Mouse (Mus musculus) heart, embryonic 11.5 days (tissue): ENCODE measurements around the gene Frs2. TPM values are rescaled to one million over a fixed set of nuclear protein-coding genes. Genes with fewer than 3 reads are reported as not detected.

Source experiments
- ATAC-seq: fragments of 200-750 bp; cut with Nextera tagmentation; replicated peaks from 2 replicates; pipeline ENCODE4 v1.8.0; 2017; ENCODE audit warnings: moderate library complexity; ENCODE audit not compliant: insufficient number of reproducible peaks, low FRiP score, low TSS enrichment
- H3K27ac ChIP-seq: fragments of 300-500 bp; sonication (generic); 2 replicates; pipeline ENCODE4 v1.5.1; 2014; ENCODE audit warnings: mild to moderate bottlenecking, low read depth, low read length
- H3K27me3 ChIP-seq: fragments of 300-500 bp; sonication (generic); 2 replicates; pipeline ENCODE4 v1.6.1; 2014; ENCODE audit warnings: mild to moderate bottlenecking, low read length, mixed read lengths; ENCODE audit not compliant: control insufficient read depth, insufficient read depth
- H3K36me3 ChIP-seq: fragments of 300-500 bp; sonication (generic); 2 replicates; pipeline ENCODE4 v1.6.1; 2014; ENCODE audit warnings: mild to moderate bottlenecking, low read length, moderate library complexity, mixed read lengths; ENCODE audit not compliant: control insufficient read depth, insufficient read depth
- H3K4me1 ChIP-seq: fragments of 300-500 bp; sonication (generic); 2 replicates; pipeline ENCODE4 v1.6.1; 2014; ENCODE audit warnings: low read length; ENCODE audit not compliant: control insufficient read depth, insufficient read depth
- H3K4me2 ChIP-seq: fragments of 300-500 bp; sonication (generic); 2 replicates; pipeline ENCODE4 v1.6.1; 2014; ENCODE audit warnings: mild to moderate bottlenecking, moderate library complexity
- H3K4me3 ChIP-seq: fragments of 300-500 bp; sonication (generic); 2 replicates; pipeline ENCODE4 v1.5.1; 2014; ENCODE audit warnings: low read depth, low read length
- H3K9ac ChIP-seq: fragments of 300-500 bp; sonication (generic); 2 replicates; pipeline ENCODE4 v1.6.1; 2014; ENCODE audit warnings: mild to moderate bottlenecking, low read depth, low read length, moderate library complexity
- H3K9me3 ChIP-seq: fragments of 300-500 bp; sonication (generic); replicated peaks from 2 replicates; pipeline ENCODE4 v1.6.1; 2016; ENCODE audit warnings: low read length; ENCODE audit not compliant: control insufficient read depth
- WGBS: fragments of 180-500 bp; shearing (Covaris S2); extraction: QIAGEN DNeasy Blood & Tissue Kit; methylation state at CpG from one replicate; pipeline ENCODE4 v1.1.7; 2014; ENCODE audit not compliant: insufficient replicate concordance; 5-methylcytosine and 5-hydroxymethylcytosine counted together
- polyA plus RNA-seq: library from polyadenylated mRNA; unstranded; fragments of >200 nt; fragmentation: Nextera tagmentation; extraction: Ambion mirVana; gene quantifications from 2 replicates; pipeline ENCODE4 v1.2.1, GENCODE M21; 2014

Frs2 gene
- 27.1 and 30.4 TPM in 2 replicates for polyA plus RNA-seq

GRCm38 (mm10) chr10:117148361-117149003 is at the start of gene Frs2:
TSS of gene Frs2 (minus strand) at chr10:117148534.
- Histone ChIP-seq H3K36me3 (no peaks in the 10 kb centered on the region), H3K9me3 (no peaks in the 10 kb centered on the region), H3K4me3 (peak within 1 kb of the TSS; percentile 100), H3K4me1 (peaks cover 46% of the 10 kb centered on the region), H3K9ac (peak within 1 kb of the TSS; percentile 97), H3K27ac (peak within 1 kb of the TSS; percentile 95), H3K27me3 (no peaks in the 10 kb centered on the region), H3K4me2 (peak within 1 kb of the TSS; percentile 81)
- peak; percentile 95 for ATAC-seq
- WGBS = 1% methylated on average over 54 of the region's 57 CpGs

DNA sequence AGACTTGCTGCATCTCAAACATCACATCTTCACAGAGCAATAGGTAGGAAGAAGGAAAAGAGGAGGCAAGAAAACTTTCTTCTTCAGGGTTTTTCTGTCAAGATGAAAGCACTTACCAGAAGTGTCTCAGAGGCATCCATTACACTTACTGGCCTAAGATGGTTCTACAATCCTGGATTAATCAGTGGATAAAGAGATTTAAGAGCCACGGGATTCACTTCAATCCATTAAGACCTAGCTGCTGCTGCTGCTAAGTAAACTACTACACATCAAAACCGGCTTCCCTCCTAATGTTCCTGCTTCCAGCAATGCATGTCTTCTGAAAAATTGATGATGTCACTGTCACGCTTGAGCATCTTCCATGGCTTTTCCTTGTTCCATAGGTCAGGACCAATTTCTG is 48.4 kb upstream of the Frs2 start:
- no peak overlapping the region for H3K4me3 ChIP-seq
- H3K27ac ChIP-seq = no peak overlapping the region
- 78% methylated on average over 3 of the region's 3 CpGs for WGBS
- ATAC-seq = no peak
- peaks cover 3% of the 10 kb centered on the region; the same call in 1 of the 2 replicates for H3K4me1 ChIP-seq
- H3K4me2 ChIP-seq = no peak overlapping the region
- H3K9me3 ChIP-seq = no peaks in the 10 kb centered on the region
- no peaks in the 10 kb centered on the region for H3K36me3 ChIP-seq
- no peaks in the 10 kb centered on the region for H3K27me3 ChIP-seq
- H3K9ac ChIP-seq = no peak overlapping the region

GRCm38 (mm10) chr10:117195748-117196147 is 47.4 kb upstream of the Frs2 start:
- WGBS = 94% methylated on average over 4 of the region's 4 CpGs
- ATAC-seq = no peak
- Histone ChIP-seq H3K27ac (no peak overlapping the region), H3K9me3 (no peaks in the 10 kb centered on the region), H3K36me3 (no peaks in the 10 kb centered on the region), H3K4me2 (no peak overlapping the region), H3K4me3 (no peak overlapping the region), H3K27me3 (no peaks in the 10 kb centered on the region), H3K4me1 (peaks cover 3% of the 10 kb centered on the region; the same call in 1 of the 2 replicates), H3K9ac (no peak overlapping the region)

GRCm38 (mm10) chr10:117195005-117195404 is 46.7 kb upstream of the Frs2 start:
- H3K4me1 ChIP-seq = peaks cover 3% of the 10 kb centered on the region; the same call in 1 of the 2 replicates
- H3K9me3 ChIP-seq = no peaks in the 10 kb centered on the region
- H3K27me3 ChIP-seq = no peaks in the 10 kb centered on the region
- WGBS = 83% methylated on average over 12 of the region's 12 CpGs
- no peak; the same call in 1 of the 2 replicates for ATAC-seq
- no peak overlapping the region for H3K4me3 ChIP-seq
- no peak overlapping the region for H3K4me2 ChIP-seq
- H3K27ac ChIP-seq = no peak overlapping the region
- H3K9ac ChIP-seq = no peak overlapping the region
- no peaks in the 10 kb centered on the region for H3K36me3 ChIP-seq

GRCm38 (mm10) chr10:117193364-117193763 is 45.0 kb upstream of the Frs2 start:
- Histone ChIP-seq H3K4me3 (no peak overlapping the region), H3K9ac (no peak overlapping the region), H3K27ac (no peak overlapping the region), H3K9me3 (no peaks in the 10 kb centered on the region), H3K4me1 (peaks cover 3% of the 10 kb centered on the region; the same call in 1 of the 2 replicates), H3K27me3 (no peaks in the 10 kb centered on the region), H3K4me2 (no peak overlapping the region), H3K36me3 (no peaks in the 10 kb centered on the region)
- WGBS = 85% methylated on average over 5 of the region's 5 CpGs
- no peak for ATAC-seq

DNA sequence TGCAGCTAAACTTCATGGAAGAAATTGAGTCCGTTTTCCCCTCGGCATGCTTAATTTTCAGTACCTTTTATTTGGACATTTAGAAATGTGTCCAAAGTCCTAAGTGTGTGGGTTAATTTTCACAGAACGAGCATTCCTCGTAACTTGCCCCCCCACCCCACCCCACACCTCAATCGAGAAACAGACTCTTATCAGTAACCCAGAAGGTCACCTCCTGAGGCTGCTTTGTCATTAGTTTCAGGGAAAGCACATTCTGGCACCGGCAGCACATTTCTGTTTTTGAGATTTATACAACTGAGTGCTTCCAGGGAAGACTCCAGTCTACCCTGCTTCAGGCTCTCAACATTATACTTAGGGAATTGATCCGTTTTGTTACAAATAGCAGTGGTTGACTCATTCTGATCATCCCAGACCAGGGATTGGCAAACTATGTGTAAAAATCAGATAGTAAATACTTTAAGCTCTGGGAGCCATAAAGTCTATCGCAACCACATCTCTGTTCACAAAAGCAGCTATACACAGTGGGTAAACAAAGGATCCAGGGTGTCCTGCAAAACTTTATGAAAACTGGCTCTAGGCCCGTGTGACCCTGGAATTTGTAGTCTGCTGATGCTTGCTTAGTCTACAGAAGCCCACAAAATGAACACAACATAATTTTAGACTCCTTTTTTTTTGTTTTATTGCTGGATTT is 37.2 kb upstream of the Frs2 start:
- WGBS = 47% methylated on average over 9 of the region's 9 CpGs
- no peak for ATAC-seq
- Histone ChIP-seq H3K4me2 (no peak overlapping the region), H3K4me1 (peaks cover 12% of the 10 kb centered on the region; the same call in 1 of the 2 replicates), H3K9me3 (no peaks in the 10 kb centered on the region), H3K9ac (no peak overlapping the region), H3K36me3 (no peaks in the 10 kb centered on the region), H3K4me3 (no peak overlapping the region), H3K27ac (no peak overlapping the region), H3K27me3 (no peaks in the 10 kb centered on the region)

DNA sequence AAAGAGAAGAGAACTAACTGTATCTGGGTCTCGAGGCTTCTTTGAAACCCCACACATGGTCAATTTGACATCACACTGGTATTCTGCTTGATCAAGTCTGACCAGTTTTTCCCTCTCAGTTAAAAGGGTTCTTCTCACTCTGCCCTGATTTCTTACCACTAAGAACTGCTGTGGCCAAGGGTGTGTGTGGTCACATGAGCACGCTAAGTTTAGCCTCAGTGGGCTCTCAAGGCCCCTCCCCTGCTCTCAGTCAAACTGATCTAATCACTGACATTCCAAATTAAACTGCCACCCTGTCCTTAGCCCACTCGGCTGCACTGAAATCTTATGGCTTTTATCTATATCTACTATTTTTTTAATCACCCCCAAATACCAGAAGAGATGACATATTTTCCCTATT is 32.8 kb upstream of the Frs2 start:
- no peak for ATAC-seq
- Histone ChIP-seq H3K4me2 (no peak overlapping the region; the same call in 1 of the 2 replicates), H3K4me1 (peaks cover 12% of the 10 kb centered on the region; the same call in 1 of the 2 replicates), H3K9me3 (no peaks in the 10 kb centered on the region), H3K9ac (no peak overlapping the region; the same call in 1 of the 2 replicates), H3K27me3 (no peaks in the 10 kb centered on the region), H3K27ac (peak overlapping the region; percentile 35; the same call in 1 of the 2 replicates), H3K4me3 (no peak overlapping the region), H3K36me3 (no peaks in the 10 kb centered on the region)
- WGBS = 26% methylated on average over 3 of the region's 3 CpGs

DNA sequence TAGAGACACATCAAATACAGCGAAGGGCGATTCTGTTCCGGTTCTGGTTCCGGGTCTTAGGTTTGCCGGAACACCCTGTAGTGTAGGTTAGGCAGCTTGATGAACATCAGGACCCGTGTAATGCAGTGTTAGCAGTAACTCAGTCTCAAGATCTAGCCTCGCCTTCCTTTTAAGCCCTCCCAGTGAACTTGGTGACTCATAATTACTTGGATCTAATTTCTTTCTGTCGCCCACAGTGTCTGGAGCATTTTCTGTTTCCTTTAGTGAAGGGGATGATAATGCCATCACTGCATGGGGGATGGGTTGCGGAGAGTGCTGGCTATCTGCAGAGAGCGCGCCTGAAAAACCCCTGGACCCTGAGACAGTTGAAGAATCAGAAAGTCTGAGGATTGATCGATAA is 26.3 kb upstream of the Frs2 start:
- no peak overlapping the region for H3K27ac ChIP-seq
- no peaks in the 10 kb centered on the region for H3K36me3 ChIP-seq
- ATAC-seq = no peak
- no peaks in the 10 kb centered on the region for H3K9me3 ChIP-seq
- H3K4me2 ChIP-seq = peak overlapping the region; percentile 51
- H3K4me1 ChIP-seq = peaks cover 20% of the 10 kb centered on the region
- no peaks in the 10 kb centered on the region for H3K27me3 ChIP-seq
- WGBS = 44% methylated on average over 12 of the region's 12 CpGs
- H3K4me3 ChIP-seq = peak overlapping the region; percentile 19; the same call in 1 of the 2 replicates
- no peak overlapping the region for H3K9ac ChIP-seq
